Mouse (Mus musculus) spleen, postnatal 36 days (tissue): ENCODE measurements at regions not wholly inside any gene's neighbourhood (a gene's known extent, or its start where the extent isn't known, plus 50 kb on each side); places are given as distances from the start of the nearest gene placed in this dataset.

ENCODE experiments used
- DNase-seq, 2 experiments: peaks; one replicate each; pipeline ENCODE4 v3.0.0; 2022; ENCODE audit warnings: low spot score in 2 of 2, mixed read lengths in 1 of 2

GRCm38 (mm10) chr6:84261483-84261882 is 253.1 kb downstream of the Dysf start:
- DNase-seq: no peak
